Mouse (Mus musculus) inflammation-experienced regulatory T-cells, adult 16 weeks (primary cell): ENCODE data around the gene Rab42. TPM values are rescaled to one million over a fixed set of nuclear protein-coding genes. Genes with fewer than 3 reads are reported as not detected.

Experiments used
- polyA plus RNA-seq: library from polyadenylated mRNA; unstranded; fragments of 100-300 nt; shearing (Covaris generic); gene quantifications from one replicate; pipeline ENCODE4 v1.2.1, GENCODE M21; 2017

The Rab42 gene
- 0.39 TPM for polyA plus RNA-seq

GRCm38 (mm10) chr4:132302939-132303479 lies at the start of gene Rab42:
TSS of gene Rab42 (minus strand) at chr4:132303385.

GRCm38 (mm10) chr4:132329115-132329834 lies 26.1 kb upstream of the Rab42 start, which contains the start of gene Trnau1ap:
TSS of gene Trnau1ap (minus strand) at chr4:132329538.

GRCm38 (mm10) chr4:132274156-132274862 lies 28.9 kb downstream of the Rab42 start, which contains the start of gene Taf12:
TSS of gene Taf12 (plus strand) at chr4:132274375.

GRCm38 (mm10) chr4:132261514-132262357 lies 41.4 kb downstream of the Rab42 start, which contains the start of gene Gmeb1:
TSS of gene Gmeb1 (minus strand) at chr4:132261602.

Other genes starting within 250 kb of the Rab42 start
- not detected for gene Gm10300, start 228.7 kb downstream of the Rab42 start, polyA plus RNA-seq
- gene Epb41, start 228.1 kb downstream of the Rab42 start, polyA plus RNA-seq, result 94.9 TPM
- gene Oprd1, start 158.9 kb downstream of the Rab42 start, polyA plus RNA-seq, result 0.07 TPM
- gene Ythdf2, start 91.1 kb downstream of the Rab42 start, polyA plus RNA-seq, result 128 TPM
- 5.5 TPM for gene Gmeb1, start 41.8 kb downstream of the Rab42 start, polyA plus RNA-seq
- gene Taf12, start 29.0 kb downstream of the Rab42 start, polyA plus RNA-seq, result 97.0 TPM
- gene Trnau1ap, start 26.2 kb upstream of the Rab42 start, polyA plus RNA-seq, result 55.5 TPM
- gene Rcc1, start 50.2 kb upstream of the Rab42 start, polyA plus RNA-seq, result 37.0 TPM
- 3.7 TPM for gene Phactr4, start 119.1 kb upstream of the Rab42 start, polyA plus RNA-seq
- 32.0 TPM for gene Med18, start 160.5 kb upstream of the Rab42 start, polyA plus RNA-seq
- gene Sesn2, start 207.1 kb upstream of the Rab42 start, polyA plus RNA-seq, result 13.8 TPM
- 233 TPM for gene Atpif1, start 230.3 kb upstream of the Rab42 start, polyA plus RNA-seq
- 230 TPM for gene Dnajc8, start 232.2 kb upstream of the Rab42 start, polyA plus RNA-seq